Mouse (Mus musculus) 3T3-L1 (cell line): ENCODE results near the gene Tfdp2.
"Not testable (repeated sequence)": the region's sequence is repeated elsewhere in the genome, so short reads cannot be mapped to it uniquely, and the experiment has no call there.

Source experiments
- DNase-seq: peaks from one replicate; pipeline ENCODE4 v3.0.0-alpha.2; 2015; ENCODE audit warnings: low read depth, low spot score

The Tfdp2 gene

GRCm38 (mm10) chr9:96299324-96300008 lies 103.4 kb downstream of the Tfdp2 start:
- no peak for DNase-seq

GRCm38 (mm10) chr9:96308816-96309215 lies 112.7 kb downstream of the Tfdp2 start:
- DNase-seq, result peak; percentile 37

DNA sequence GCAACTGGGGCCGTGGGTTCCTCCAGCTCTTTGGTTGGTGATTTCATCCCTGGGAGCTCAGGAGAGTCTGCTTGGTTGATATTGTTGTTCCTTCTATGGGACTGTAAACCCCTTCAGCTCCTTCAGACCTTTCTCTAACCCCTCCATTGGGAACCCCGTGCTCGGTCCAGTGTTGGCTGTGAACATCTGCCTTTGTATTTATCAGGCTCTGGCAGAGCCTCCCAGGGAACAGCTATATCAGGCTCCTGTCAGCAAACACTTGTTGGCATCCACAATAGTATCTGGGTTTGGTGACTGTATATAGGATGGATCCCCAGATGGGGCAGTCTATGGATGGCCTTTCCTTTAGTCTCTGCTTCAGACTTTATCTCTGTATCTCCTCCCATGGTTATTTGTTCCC lies 116.0 kb downstream of the Tfdp2 start:
- no peak for DNase-seq

GRCm38 (mm10) chr9:96319333-96319732 lies 123.3 kb downstream of the Tfdp2 start:
- DNase-seq, result no peak

GRCm38 (mm10) chr9:96320551-96320980 lies 124.5 kb downstream of the Tfdp2 start:
- no peak for DNase-seq

GRCm38 (mm10) chr9:96322411-96323152 lies 126.5 kb downstream of the Tfdp2 start:
- no peak for DNase-seq

- no peak for DNase-seq
These were observed 128.4 kb downstream of the Tfdp2 start for GRCm38 (mm10) chr9:96324502-96324901.

DNA sequence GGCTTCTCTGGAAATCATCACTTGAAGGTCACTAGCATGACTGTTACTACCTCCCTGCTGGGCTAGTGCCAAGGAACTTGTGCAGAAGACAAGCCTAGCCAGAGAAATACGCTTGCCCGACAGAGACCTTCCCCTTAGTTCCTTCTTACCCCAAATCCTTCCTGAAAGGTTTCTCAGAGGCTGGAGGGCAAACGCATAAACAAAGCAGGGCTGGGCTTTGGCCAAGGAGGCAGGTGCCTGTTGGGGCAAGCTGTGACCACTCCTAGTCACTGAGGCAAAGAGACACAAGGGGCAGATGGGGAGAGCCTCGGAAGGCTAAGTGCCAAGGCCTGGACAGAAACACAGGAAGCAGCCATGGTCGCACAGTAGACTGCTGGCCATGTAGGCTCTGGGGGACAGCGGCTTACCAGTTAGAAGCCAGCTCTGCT lies 130.4 kb downstream of the Tfdp2 start:
- DNase-seq, result no peak

- no peak for DNase-seq
These were observed 132.2 kb downstream of the Tfdp2 start for GRCm38 (mm10) chr9:96328226-96328625.

- no peak for DNase-seq
These were observed 135.1 kb downstream of the Tfdp2 start for GRCm38 (mm10) chr9:96331146-96331545.

- no peak for DNase-seq
These were observed 149.7 kb downstream of the Tfdp2 start for GRCm38 (mm10) chr9:96345750-96346149.

DNA sequence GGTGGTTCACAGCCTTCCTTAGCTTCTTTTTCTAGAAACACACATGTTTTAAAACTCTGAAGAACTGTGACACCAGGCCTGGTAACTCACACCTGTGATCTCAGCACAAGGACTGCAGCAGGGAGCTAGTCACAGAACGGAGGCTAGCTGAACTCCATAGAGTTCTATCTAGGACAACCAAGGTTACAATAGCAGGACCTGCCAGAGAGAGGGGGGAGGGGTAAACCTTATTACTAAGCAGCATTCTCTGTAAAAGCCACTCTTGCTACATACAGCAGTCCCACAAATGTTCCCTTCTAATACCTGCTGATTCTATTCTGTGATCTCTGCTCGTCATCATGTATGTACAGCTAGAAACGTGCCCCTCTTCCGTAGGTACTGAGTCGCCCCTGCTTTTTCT lies 152.8 kb downstream of the Tfdp2 start:
- no peak for DNase-seq

DNA sequence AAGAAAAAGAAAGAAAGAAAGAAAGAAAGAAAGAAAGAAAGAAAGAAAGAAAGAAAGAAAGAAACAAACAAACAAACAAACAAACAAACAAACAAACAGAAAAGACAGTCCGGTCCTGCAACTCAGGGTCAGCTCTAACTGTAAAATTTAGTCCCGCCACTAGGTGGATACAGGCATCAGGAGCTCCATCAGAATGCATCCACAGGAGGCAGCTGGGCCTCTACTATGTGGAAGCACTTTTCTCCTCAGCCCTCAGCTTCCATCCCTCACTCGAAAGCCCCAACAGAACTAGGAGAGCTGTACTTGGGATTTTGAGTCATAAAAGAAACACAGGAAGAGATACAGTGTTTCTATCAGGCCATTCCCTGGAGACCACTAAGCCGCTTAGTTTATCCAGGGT lies 153.9 kb downstream of the Tfdp2 start:
- peak; percentile 79 for DNase-seq

GRCm38 (mm10) chr9:96350476-96350875 lies 154.4 kb downstream of the Tfdp2 start:
- peak; percentile 42 for DNase-seq

DNA sequence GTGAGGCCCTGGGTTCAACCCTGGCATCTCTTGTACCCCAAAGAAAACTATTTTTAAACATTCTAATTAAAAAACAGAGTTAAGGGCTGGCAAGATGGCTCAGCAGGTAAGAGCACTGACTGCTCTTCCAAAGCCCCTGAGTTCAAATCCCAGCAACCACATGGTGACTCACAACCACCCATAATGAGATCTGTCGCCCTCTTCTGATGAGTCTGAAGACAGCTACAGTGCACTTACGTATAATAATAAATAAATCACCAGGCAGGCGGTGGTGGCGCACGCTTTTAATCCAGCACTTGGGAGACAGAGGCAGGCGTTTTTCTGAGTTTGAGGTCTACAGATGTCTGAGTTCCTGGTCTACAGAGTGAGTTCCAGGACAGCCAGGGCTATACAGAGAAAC lies 155.7 kb downstream of the Tfdp2 start:
- not testable (repeated sequence) for DNase-seq

DNA sequence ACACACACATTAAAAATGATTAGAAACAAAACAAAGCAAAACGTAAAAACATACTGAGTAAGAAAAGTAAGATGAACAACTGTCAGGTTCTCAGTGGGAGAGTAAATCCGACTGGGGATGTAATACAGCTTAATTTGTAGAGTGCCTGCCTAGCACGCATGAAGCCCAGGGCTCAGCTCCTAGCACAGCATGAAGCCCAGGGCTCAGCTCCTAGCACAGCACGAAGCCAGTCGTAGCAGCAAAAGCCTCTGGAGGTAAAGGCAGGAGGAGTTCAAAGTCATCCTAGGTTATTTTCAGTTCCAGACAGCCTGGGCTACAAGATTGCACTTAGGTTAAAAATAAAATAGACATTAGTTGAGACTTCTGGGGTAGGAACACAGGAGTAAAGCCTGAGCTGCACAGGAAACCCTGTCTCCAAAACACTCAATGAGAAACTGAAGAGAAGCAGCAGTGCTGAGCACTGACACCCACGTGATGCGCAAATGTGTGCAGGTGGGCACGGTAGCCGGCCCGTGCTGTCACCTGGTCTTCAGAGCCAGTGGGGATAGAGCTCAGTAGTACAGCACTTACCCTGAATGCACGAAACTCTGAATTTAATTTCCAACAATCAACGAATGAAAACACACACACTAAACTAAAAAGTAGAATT lies 157.2 kb downstream of the Tfdp2 start:
- DNase-seq, result no peak

GRCm38 (mm10) chr9:96353799-96354198 lies 157.7 kb downstream of the Tfdp2 start:
- peak; percentile 62 for DNase-seq

GRCm38 (mm10) chr9:96360056-96360455 lies 164.0 kb downstream of the Tfdp2 start:
- no peak for DNase-seq

GRCm38 (mm10) chr9:96363581-96364140 lies 167.6 kb downstream of the Tfdp2 start:
- peak; percentile 70 for DNase-seq

GRCm38 (mm10) chr9:96364141-96364838 lies 168.2 kb downstream of the Tfdp2 start, which contains the start of gene Atp1b3:
Gene Atp1b3, minus strand, starts transcription at chr9:96364442.
- DNase-seq, result peak; percentile 85

DNA sequence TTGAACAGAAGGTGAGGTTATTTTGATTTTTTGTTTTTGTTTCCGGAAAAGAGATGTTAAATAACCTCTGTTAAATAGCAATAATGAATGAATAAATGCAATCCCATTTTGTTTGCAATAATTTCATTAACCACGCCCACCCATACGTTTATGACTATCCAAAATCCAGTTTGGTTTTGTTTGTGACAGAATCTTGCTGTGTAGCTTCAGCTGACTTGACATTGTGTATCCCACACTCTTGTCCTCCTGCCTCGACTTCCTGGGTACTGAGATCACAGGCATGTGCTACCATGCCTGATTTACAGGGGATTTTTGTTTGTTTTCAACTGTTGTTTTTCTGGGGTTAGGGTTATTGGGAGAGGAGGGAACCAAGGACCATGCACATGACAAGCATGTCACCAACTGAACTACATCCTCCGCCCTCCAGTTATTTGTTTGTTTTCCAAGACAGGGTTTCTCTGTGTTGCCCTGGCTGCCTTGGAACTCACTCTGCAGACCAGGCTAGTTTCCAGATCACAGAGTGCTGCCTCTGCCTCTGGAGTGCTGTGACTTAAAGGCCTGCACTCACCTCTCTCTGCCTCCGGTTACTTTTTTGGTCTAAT lies 169.3 kb downstream of the Tfdp2 start:
- no peak for DNase-seq
